ENCODE assay signal across 8 mouse cellular contexts in the genomic region with DNA sequence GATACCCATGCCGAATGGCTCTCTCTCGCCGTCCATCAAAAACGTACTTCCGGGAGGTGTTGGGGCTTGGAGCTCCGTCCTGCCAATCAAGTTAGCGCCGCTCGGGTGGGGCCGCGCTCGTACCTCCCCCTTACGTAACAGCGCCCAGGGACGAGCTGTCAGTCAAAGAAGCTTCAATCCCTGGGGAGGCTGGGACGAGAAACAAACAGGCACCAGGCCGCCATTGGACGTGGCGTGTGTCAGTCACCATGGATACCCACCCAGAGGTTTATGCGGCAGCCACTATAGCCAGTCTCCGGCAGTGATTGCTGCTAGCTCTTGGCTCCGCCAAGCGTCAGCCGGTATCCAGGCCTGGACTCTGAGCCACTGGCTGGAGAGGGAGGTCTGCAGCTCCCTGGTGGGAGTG.
DNase-seq lines count a peak whose midpoint lies in the region; ATAC-seq and TF ChIP-seq lines count a peak whose summit lies in the region.

No protein-coding gene starts in this region.

- H3K4me2 ChIP-seq in forebrain, embryonic 16.5 days (ENCODE audit: low read length): peak overlapping the region; percentile 47
- H3K4me2 ChIP-seq in lung, embryonic 14.5 days: peak overlapping the region; percentile 85

- ATAC-seq in G1E (ENCODE audit: extremely low read depth, insufficient number of reproducible peaks, low FRiP score, poor library complexity, severe bottlenecking): peak; percentile 99
- peak; percentile 98 for ATAC-seq in forebrain, embryonic 16.5 days
- peak; percentile 99 for ATAC-seq in lung, embryonic 14.5 days (ENCODE audit: insufficient read depth)

- peak overlapping the region; percentile 95 for H3K4me3 ChIP-seq in G1E (ENCODE audit: low read depth, low read length)
- peak overlapping the region; percentile 69 for H3K4me3 ChIP-seq in forebrain, embryonic 16.5 days (replicated peaks; ENCODE audit: low read length)
- peak overlapping the region; percentile 51 for H3K4me3 ChIP-seq in layer of hippocampus, adult 2 months
- H3K4me3 ChIP-seq in lung, embryonic 14.5 days (ENCODE audit: low read depth, low read length): peak overlapping the region; percentile 84
- H3K4me3 ChIP-seq in olfactory bulb, adult 2 months (ENCODE audit: insufficient read depth, low read depth, low read length): peak overlapping the region; percentile 57
- peak overlapping the region; percentile 48 for H3K4me3 ChIP-seq in thymus, adult 2 months (ENCODE audit: control insufficient read depth, insufficient read depth, low read length)

- peak; percentile 99 for DNase-seq in G1E (ENCODE audit: low spot score)
- DNase-seq in cerebellum, adult 18-20 months: peak; percentile 99 to 100
- peak; percentile 99 for DNase-seq in heart, postnatal 36 days
- DNase-seq in layer of hippocampus, adult 2 months (ENCODE audit: low spot score in 2 of 2): peak; percentile 100
- DNase-seq in lung, embryonic 14.5 days: peak; percentile 100
- DNase-seq in thymus, adult 2 months: peak; percentile 97

- H3K9me3 ChIP-seq in G1E (replicated peaks): no peaks in the 10 kb centered on the region
- H3K9me3 ChIP-seq in forebrain, embryonic 16.5 days (ENCODE audit: control insufficient read depth, low read length): no peaks in the 10 kb centered on the region
- H3K9me3 ChIP-seq in lung, embryonic 14.5 days (ENCODE audit: low read depth, low read length): no peaks in the 10 kb centered on the region

- TF ChIP-seq POLR2A in olfactory bulb, adult 2 months (IDR thresholded peaks at IDR 0.05; ENCODE audit: insufficient read depth, low read depth, low read length): peak; percentile 55; the same call in 1 of the 2 replicates
- TF ChIP-seq POLR2A in thymus, adult 2 months (IDR thresholded peaks at IDR 0.05; ENCODE audit: control insufficient read depth, extremely low read depth, insufficient read depth, low read length, poor library complexity): peak; percentile 32; the same call in 1 of the 2 replicates

- peaks cover 19% of the 10 kb centered on the region for H3K36me3 ChIP-seq in G1E (replicated peaks)
- H3K36me3 ChIP-seq in forebrain, embryonic 16.5 days (ENCODE audit: control insufficient read depth, insufficient read depth): peaks cover 5% of the 10 kb centered on the region
- H3K36me3 ChIP-seq in lung, embryonic 14.5 days (ENCODE audit: insufficient read depth): peaks cover 5% of the 10 kb centered on the region
- no peaks in the 10 kb centered on the region; the same call in 1 of the 2 replicates for H3K36me3 ChIP-seq in thymus, adult 2 months (ENCODE audit: control insufficient read depth, insufficient read depth, low read length)

- H3K9ac ChIP-seq in forebrain, embryonic 16.5 days (replicated peaks; ENCODE audit: low read depth, low read length): peak overlapping the region; percentile 33
- peak overlapping the region; percentile 10; the same call in 1 of the 2 replicates for H3K9ac ChIP-seq in lung, embryonic 14.5 days

- H3K27ac ChIP-seq in forebrain, embryonic 16.5 days (ENCODE audit: low read length): peak overlapping the region; percentile 73
- H3K27ac ChIP-seq in layer of hippocampus, adult 2 months: peak overlapping the region; percentile 92
- peak overlapping the region; percentile 61; the same call in 1 of the 2 replicates for H3K27ac ChIP-seq in lung, embryonic 14.5 days (ENCODE audit: low read depth)
- peak overlapping the region; percentile 68 for H3K27ac ChIP-seq in olfactory bulb, adult 2 months (ENCODE audit: insufficient read depth, low read depth, low read length)
- no peak overlapping the region for H3K27ac ChIP-seq in thymus, adult 2 months (ENCODE audit: control insufficient read depth, insufficient read depth, low read length)

- intact Hi-C loops in heart, postnatal 36 days (cut with DNase I): loop anchor here (5.0 kb wide), 1 partner anchor 62 kb away; the partner anchor contains the start of gene Rbl2

- peaks cover 17% of the 10 kb centered on the region for H3K27me3 ChIP-seq in G1E (ENCODE audit: insufficient read depth, low read length)
- no peaks in the 10 kb centered on the region for H3K27me3 ChIP-seq in forebrain, embryonic 16.5 days (replicated peaks; ENCODE audit: control insufficient read depth, insufficient read depth, low read length)
- no peaks in the 10 kb centered on the region for H3K27me3 ChIP-seq in lung, embryonic 14.5 days (ENCODE audit: insufficient read depth, low read length)
- no peaks in the 10 kb centered on the region for H3K27me3 ChIP-seq in thymus, adult 2 months (ENCODE audit: control insufficient read depth, insufficient read depth, low read length)

- WGBS in forebrain, embryonic 16.5 days: 0% methylated on average over 24 of the region's 24 CpGs
- under 1% methylated on average over 24 of the region's 24 CpGs for WGBS in lung, embryonic 14.5 days
- under 1% methylated on average over 24 of the region's 24 CpGs for WGBS in olfactory bulb, adult 2 months
- WGBS in thymus, adult 2 months: under 1% methylated on average over 24 of the region's 24 CpGs

- H3K4me1 ChIP-seq in G1E (ENCODE audit: insufficient read depth, low read depth, low read length): peaks cover 20% of the 10 kb centered on the region
- peaks cover 18% of the 10 kb centered on the region for H3K4me1 ChIP-seq in forebrain, embryonic 16.5 days (replicated peaks; ENCODE audit: control insufficient read depth, insufficient read depth, low read length)
- peaks cover 3% of the 10 kb centered on the region; the same call in 1 of the 2 replicates for H3K4me1 ChIP-seq in lung, embryonic 14.5 days (ENCODE audit: insufficient read depth)
- H3K4me1 ChIP-seq in olfactory bulb, adult 2 months (ENCODE audit: control insufficient read depth, insufficient read depth, low read length): peaks cover 2% of the 10 kb centered on the region
- H3K4me1 ChIP-seq in thymus, adult 2 months (replicated peaks; ENCODE audit: control insufficient read depth, insufficient read depth, low read length): peaks cover 5% of the 10 kb centered on the region

- TF ChIP-seq CTCF in G1E (IDR thresholded peaks at IDR 0.05; ENCODE audit: low read depth, low read length): no peak
- peak; percentile 62 for TF ChIP-seq CTCF in layer of hippocampus, adult 2 months (conservative IDR thresholded peaks at IDR 0.05)
- TF ChIP-seq CTCF in lung, embryonic 14.5 days (IDR thresholded peaks at IDR 0.05; ENCODE audit: low read depth): peak; percentile 61
- no peak for TF ChIP-seq CTCF in olfactory bulb, adult 2 months (IDR thresholded peaks at IDR 0.05; ENCODE audit: insufficient read depth, low read depth, low read length)
- peak; percentile 51 for TF ChIP-seq CTCF in thymus, adult 2 months (IDR thresholded peaks at IDR 0.05; ENCODE audit: borderline replicate concordance, control insufficient read depth, extremely low read depth, insufficient read depth, low read length, poor library complexity)

Comparison
In these comparisons a context has a peak if more than half of its experiments do, and no peak if none do; other contexts are left out.
1. CTCF ChIP-seq: peak in layer of hippocampus, adult 2 months (single experiment), lung, embryonic 14.5 days (single experiment) and thymus, adult 2 months (single experiment); none in G1E (single experiment) and olfactory bulb, adult 2 months (single experiment).
2. Peak in every context shown above with its lines, with median percentiles within 50 percentile points of each other: ATAC-seq, DNase-seq and H3K4me3 ChIP-seq.